Mouse (Mus musculus): ENCODE data around the gene Map7d3.

Gene Map7d3

DNA sequence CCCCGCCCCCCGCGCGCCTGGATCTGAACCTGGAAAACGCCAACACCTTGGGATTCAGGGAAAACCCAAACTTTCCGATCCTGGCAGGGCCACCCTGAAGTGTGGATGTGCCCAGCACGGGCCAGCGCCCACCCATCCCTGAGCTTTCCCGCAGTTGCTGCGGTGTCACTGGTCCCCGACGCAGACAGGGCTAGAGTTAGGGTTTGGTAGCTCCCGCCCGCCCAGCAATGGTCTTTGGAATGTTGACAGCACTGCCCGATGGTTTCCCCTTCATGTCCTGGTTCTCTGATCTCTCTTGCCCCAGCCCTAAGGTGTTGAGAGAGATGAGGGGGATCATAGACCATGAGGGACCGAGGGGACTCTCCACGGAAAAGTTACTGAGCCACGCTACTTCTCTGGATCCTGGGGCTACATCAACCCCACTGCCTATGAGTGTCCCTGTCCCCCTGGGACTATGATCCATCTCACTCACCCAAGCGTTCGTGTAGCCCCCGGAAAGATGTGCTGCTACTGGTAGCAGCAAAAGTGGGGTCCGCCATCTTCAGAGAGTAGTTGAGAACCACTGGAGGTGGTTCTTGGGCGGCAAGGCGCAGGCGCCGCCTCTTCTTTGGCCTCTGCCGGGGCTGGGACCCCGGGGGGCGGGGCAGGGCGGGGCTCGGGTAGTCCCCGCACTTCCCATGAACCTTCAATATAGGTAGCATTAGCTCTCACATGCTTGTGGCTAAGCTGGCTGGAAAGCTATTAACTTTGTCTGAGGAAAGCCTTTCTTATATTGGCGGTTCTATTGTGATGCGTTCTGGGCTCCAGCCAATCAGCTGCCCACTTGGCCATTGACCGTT lies at the start of gene Map7d3:
Map7d3 (minus strand) TSS at position 562 of the 839 bp plus-strand sequence.
- DNase-seq = peak; percentile 26

DNA sequence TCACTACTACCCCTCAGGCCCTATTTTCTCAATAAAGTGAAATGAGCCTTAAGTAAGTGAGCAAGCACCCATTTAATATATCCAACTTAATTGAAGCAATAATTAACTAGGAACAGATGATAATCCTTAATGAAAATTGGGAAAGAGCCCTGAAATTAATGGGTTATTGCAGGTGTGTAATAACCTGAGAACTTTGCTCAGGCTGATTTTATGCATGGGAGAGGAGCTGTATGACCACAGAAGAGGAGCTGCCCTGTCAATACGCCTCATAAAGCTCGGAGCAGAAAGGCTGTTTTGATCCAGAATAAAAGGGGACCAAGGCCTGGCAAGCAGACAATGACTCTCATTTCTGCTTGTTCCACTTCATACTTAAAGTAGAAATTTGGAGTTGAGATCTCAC lies 47.7 kb upstream of the Map7d3 start, which contains the start of gene Adgrg4:
Adgrg4 (plus strand) TSS at position 301 of the 400 bp plus-strand sequence.
- no peak for DNase-seq

DNA sequence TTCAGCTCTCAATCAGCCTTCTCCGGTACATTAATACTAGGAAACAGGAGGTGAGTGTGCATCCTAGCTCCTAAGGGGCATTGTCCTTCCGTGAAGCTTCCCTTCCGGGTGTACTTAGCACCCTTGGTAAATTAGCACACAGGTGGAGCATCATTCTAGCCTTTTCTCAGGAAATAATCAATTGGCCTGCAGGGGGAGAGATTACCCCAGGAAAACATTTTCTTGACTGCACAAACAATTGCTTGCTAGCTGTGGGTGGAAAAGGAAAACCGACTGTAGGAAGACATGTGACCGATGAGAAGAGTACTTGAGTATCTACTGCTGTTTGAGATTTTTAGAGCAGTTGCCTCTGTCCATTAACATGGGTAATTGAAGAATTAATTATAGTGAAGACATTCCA lies 19.1 kb upstream of the Map7d3 start:
- peak; percentile 4 for DNase-seq

DNA sequence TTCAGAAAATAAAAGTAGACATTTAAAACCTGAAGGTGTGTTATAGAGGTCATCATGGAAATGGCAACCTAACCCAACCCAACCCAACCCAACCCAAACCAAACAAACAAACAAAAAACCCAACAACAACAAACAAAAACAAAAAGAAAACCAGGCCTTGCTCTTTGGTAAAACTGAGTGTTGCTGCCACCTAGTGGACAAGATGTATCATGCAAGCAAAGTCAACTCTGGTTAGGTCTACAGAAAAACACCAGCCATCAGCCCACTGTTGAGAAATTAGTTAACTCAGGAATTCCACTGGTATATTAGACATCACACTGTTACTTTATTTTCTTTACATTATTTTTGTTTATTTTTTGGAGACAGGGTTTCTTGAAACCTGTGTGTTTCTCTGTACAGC lies 17.2 kb upstream of the Map7d3 start:
- peak; percentile 35 for DNase-seq

DNA sequence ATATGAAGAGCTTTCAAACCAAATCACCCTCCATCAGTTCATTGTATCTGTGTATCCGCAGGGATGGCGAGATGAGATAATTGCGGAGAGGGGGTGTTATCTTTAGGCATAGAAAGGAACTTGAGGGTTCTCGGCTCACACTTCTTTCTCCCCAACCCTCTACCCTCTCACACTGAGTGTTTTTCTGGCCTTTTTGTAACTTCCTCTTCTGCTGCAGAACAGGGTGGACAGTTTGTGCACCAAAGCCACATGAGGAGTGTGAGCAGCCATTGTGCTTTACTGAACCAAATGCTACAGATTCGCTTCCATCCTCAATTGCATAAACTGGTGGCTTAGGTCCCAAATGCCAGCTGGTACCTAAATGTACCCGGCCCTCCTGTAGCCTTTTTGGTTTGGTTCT lies 13.7 kb upstream of the Map7d3 start:
- DNase-seq = no peak

DNA sequence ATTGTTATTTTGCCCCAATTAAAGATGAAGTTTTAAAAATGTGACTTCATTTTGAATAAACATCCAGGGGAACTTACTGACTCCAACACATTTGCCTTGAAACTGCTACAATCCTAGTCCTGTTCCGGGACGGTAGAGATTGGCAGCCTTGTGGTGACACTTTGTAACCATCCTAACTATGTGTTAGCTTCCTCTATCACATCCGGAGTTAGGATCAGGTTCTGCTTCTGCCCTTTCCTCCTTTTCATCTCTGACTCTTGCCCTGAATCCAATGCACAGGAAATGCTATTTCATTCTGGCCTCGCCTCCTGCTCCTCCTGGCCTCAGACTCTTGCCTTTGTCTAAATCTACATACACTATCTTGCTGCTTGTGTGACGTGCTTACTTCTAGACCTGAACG lies 5.4 kb upstream of the Map7d3 start:
- no peak for DNase-seq

DNA sequence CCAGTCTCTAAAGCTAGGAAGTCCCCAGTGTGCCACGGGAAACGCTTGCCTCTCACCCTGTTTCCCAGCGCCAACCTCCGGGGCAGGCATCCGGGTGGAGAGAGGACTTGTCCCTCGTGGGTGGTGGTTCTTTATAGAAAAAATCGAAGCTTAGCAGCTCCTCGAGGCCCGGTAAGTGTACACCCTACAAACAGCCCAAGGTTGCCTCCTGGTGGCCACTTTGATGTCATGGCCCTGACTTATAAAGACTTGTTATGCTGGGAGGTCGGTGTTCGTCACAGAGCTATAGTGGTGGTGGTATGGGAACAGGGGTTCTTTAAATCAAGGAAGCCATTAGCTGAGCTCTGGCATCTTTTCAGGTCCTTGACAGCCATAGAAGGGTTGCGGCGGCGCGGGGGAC lies 30.9 kb downstream of the Map7d3 start:
- peak; percentile 76 for DNase-seq

DNA sequence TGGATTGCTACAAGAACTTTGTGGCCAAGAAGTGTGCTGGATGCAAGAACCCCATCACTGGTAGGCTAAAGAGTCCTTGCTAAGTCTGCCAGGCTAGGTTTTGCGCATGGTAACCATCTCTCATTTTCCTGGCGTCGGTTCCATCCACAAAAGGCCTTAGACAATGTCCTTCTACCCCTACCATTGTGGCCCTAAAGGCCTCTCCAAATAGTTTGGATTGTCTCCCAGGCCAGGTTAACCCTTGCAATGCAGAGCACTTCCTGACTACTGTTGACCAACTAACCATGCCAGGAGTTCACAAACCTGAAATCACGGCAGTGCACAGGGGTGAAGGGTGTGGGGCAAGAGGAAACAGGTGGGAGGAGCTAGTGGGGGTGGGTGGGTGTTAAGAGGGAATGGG lies 31.5 kb downstream of the Map7d3 start:
- DNase-seq = no peak

DNA sequence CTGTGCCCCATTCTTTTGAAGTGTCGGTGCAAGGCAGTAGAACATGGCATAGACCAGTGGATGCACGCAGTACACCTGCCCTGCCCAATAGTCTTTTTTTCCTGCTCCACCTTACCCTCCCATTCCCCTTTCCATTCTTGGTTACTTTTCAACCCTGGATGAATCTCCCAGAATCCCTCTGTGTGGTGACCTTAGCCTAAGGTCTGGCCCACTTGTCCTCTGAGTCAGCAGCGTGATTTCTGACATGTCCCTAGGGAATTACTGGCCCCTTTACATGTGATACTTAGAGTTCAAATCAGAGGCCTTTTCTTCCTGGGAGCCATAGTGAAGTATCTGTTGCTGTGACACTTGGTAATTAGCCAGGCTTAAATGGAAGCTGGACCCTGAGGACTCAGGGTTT lies 34.6 kb downstream of the Map7d3 start:
- DNase-seq = no peak

DNA sequence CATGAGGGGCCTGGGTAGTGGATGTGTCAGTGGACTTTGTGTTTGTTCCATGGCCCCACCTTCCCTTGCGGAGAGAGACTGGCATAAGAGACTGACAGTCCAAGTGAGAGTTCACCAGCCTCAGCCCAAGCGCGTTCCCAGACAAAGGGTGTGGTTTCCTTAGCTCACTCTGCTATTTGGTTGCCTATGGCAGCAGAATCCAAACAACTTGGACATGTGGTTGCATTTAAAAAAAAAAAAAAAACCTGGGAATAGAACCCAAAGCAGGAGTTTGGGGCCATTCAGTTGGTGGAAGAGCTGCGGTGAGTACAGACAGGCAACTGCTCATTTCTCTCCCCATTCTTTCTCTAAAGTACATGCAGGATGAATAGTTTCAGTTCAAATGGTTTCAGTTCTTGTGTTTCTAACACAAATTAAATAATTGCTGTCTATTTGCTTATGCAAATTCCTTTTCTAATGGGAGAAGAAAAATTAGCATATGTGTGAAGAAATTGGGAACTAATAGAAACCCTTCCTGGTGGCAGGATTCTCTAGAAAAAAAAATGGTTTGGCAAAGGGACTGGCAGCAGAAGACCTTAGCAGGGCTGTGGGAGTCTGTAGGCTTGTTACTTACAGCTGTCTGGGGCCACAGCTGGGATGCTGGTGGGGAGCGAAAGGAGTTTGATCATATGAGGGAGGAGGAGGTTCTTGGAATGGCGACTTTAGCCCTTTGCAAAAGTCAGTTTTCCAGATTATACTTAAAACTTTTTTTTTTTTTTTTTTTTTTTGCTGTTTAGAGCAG lies 35.7 kb downstream of the Map7d3 start:
- peak; percentile 27 for DNase-seq

DNA sequence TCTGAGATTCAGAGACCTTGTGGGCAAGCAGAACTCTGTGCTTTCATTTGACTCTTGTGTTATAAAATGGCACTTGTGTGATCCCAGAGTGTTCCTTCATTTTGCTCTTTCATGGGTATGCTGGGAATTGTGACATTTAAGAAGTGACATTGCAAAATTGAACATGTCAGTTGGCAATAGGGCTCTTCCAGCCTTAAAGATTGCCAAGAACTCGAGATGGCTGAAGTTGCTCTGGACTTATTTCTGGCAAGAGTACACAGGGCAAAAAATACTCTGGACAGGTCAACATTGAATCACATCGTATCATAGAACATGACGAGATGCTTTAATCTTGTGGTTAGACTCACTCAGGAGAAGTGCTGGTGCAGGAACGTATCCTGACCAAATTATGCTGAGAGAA lies 48.8 kb downstream of the Map7d3 start:
- DNase-seq = no peak

DNA sequence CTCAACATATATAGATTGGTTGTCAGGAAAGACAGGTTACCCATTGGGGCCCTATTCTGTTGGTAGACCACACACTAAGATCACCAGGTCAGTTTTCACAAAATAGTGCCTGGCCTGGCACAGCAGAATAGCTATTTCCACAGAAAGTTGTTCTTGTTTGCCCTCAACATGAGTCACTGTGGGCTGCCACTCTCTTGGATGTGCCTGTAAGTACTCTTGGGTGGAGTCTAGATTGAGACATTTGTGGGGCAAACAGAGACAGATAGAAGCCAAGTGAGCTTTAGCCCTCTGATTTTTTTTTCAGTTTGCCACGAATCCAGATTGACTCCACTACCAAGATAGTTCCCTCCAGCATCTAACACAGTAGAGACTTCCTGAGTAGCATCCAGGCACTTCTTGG lies 50.4 kb downstream of the Map7d3 start:
- DNase-seq = no peak

DNA sequence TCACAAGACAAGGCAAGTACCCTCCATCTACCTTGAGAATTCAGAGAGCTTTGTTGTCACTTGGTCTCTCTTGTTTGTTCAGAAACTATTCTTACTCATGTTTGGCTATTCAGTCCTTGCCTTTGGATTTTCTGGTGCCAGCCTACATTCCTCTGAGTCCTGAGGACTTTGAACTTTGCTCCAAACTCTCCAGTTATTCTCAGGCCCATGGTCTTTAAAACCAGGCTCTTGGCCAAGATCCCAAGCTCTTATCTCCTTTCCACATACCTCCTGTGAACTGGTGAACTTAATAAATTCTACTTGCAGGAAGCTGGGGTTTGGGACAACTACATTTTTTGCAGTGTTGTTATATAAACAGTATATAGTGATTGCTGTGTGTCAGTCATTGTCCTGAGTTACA lies 52.3 kb downstream of the Map7d3 start:
- DNase-seq = peak; percentile 20

DNA sequence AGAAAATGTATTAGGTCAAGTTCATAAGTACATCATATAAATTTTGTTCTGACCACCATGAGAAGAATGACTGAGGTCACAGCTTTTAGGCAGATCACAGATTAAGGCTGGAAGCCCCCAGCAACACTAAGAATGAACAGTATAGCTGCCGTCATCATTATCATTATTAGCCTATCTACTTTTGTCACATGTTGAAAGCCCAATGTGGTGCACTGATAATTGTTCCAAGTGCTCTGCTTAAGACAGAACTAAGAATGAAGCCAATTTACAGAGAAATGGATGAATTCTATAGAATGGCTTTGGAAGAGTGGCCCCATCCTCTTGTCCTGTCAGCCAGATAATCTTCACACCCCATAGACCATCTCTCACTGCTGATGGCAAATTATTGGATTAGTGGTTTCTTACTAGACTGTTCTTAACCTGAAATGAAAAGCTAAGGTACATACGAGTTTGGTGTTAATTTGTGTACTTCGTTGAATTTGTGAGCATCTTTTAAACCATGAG lies 61.8 kb downstream of the Map7d3 start:
- no peak for DNase-seq

DNA sequence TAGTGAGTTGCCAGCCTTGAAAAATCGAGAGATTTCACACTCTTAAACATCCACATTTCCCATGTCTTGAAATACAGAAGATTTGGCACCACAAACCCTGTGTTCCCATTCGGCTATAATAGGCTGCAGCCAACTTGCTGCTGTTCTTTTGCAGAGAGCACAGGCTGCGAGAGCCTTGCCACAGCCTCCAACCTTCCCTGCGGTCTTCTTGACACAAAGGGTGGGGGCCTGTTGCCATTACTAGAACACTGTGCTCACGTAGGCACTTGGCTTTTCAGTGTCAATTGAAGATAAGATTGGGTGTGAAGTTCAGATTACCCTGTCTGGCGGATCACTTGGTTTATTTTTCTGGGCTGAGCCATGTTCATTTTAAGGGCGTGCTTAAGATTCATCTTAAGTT lies 65.8 kb downstream of the Map7d3 start:
- no peak for DNase-seq

DNA sequence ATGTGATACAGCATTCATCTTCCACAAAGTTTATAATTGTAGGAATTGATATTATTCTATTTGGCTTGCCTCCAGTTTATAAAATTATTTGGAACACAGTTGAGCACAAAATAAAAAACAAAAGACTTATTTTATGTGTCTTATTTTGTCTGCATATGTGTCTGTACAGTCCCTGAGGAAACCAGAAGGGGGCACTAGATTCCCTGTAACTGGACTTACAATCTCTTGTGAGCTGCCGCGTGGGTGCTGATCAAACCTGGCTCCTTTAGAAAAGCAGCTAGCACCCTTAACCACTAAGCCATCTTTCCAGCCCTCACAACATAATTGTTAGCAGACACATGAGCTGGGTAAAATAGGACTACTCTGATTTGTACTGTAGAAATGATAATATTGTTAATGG lies 66.5 kb downstream of the Map7d3 start:
- DNase-seq = peak; percentile 47

DNA sequence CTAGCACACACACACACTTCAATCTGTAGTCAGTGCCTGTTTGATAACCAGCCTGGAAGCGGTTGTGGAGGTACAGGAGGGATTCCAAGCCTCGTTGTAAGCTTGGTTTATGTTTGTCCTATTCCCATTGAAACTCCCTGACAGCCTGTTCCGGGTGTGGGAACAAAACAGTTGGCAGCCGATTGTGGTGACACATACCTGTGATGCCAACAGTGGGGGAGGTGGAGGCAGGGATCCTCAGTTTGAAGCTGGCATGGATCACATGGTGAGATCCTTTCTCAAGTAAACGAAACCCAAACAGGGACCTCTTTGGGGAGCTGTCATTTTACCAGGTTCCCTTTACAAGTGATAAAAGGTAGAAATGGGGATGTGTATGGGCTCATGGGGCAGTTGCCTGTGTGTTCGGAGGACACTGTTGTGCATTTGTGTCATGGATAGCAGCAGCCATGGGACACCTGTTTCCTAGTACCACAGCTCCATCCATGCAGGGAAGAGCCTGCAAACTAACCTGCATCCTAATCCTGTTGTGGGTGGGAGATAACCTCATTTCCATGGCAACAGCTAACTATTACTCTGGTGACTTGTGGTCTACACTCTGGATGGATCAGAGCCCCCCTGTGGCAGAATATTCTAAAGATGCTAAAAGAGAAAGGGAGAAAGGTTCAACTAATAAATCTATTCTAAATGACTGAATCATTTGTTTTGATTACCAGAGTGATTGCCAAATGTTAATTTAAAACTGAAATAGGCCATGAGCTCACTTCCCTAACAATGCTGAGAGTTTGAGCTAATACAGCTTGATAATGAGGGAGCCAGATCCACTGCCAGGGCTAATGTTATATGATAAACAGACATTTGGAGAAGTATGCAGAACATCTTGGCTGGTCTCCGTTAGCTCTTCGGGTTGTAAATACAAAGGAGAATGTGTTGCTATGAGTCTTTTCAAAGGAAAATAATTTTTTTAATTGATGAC lies 68.5 kb downstream of the Map7d3 start:
- DNase-seq = no peak

DNA sequence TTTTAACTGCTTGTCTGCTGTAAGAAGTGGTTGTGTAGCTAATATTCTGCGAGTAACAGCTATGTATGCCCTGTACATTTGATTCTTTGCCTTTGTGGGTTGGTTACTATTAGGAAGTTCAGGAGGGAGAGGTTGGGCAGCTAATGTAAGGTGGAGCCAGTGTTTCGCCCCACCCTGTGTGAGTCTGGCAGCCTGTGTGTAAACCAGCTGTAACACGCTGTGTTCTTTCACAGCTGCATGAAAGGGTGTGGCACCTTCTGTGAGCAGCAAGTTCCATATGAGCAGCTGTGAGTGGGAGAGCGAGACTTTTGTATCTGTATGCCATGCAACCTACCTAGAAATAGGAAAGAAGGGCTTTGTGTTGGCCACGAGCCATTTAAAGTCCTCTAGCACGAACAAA lies 70.0 kb downstream of the Map7d3 start:
- no peak for DNase-seq

DNA sequence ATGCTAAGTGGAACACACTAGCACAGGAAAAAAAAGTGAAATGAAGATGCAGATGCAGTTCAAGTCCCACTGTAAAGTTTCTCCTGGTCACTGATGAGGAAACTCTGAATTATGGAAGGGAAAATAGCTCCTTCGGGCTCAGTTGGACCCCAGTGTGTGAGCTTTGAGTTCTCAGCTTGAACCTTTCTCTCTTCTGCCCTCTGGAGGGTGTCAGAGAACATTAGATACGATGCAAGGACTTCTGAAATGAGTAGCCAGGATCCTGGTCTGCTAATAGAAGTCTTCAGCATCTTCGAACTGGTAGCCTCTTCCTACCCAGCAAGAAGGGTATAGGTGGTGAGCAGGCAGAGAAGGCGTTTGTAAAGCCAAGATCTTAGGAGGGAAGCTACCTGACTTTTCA lies 70.6 kb downstream of the Map7d3 start:
- DNase-seq = no peak
